Mouse (Mus musculus) common myeloid progenitor, adult 5-6 weeks (primary cell): ENCODE measurements at regions not wholly inside any gene's neighbourhood (a gene's known extent, or its start where the extent isn't known, plus 50 kb on each side); places are given as distances from the start of the nearest gene placed in this dataset.
A peak's percentile ranks its signal among the peaks of the same experiment; 100 is the strongest.

Source experiments
- ATAC-seq: replicated peaks from 2 replicates; pipeline ENCODE4 v1.8.0; 2016; ENCODE audit warnings: low read depth, mild to moderate bottlenecking, moderate TSS enrichment, inconsistent platforms; ENCODE audit not compliant: poor library complexity, severe bottlenecking

- no peak for ATAC-seq
Observed at GRCm38 (mm10) chr15:59138393-59139107, 249.5 kb downstream of the Gm49356 start.

GRCm38 (mm10) chr15:59141621-59142020 is 252.5 kb downstream of the Gm49356 start:
- no peak for ATAC-seq

GRCm38 (mm10) chr15:59142481-59142880 is 253.4 kb downstream of the Gm49356 start:
- no peak for ATAC-seq

- ATAC-seq = no peak
Observed at GRCm38 (mm10) chr15:59143891-59144290, 254.8 kb downstream of the Gm49356 start.

GRCm38 (mm10) chr15:59145679-59146078 is 256.6 kb downstream of the Gm49356 start:
- ATAC-seq = peak; percentile 97

- no peak for ATAC-seq
Observed at GRCm38 (mm10) chr15:59146111-59146510, 257.0 kb downstream of the Gm49356 start.

GRCm38 (mm10) chr15:59146586-59147085 is 257.5 kb downstream of the Gm49356 start:
- no peak for ATAC-seq

GRCm38 (mm10) chr15:59148531-59148930 is 259.4 kb downstream of the Gm49356 start:
- ATAC-seq = no peak

- no peak for ATAC-seq
Observed at GRCm38 (mm10) chr15:59151506-59151905, 262.4 kb downstream of the Gm49356 start.

GRCm38 (mm10) chr15:59152786-59153388 is 263.8 kb downstream of the Gm49356 start:
- ATAC-seq = no peak

GRCm38 (mm10) chr15:59153416-59154250 is 264.5 kb downstream of the Gm49356 start:
- ATAC-seq = no peak

GRCm38 (mm10) chr15:59154407-59155288 is 265.6 kb downstream of the Gm49356 start:
- no peak for ATAC-seq

GRCm38 (mm10) chr15:59155289-59155623 is 266.2 kb downstream of the Gm49356 start:
- ATAC-seq = no peak

GRCm38 (mm10) chr15:59156328-59156727 is 267.2 kb downstream of the Gm49356 start:
- ATAC-seq = no peak

GRCm38 (mm10) chr15:59158760-59159159 is 269.7 kb downstream of the Gm49356 start:
- no peak for ATAC-seq

GRCm38 (mm10) chr15:59160931-59161920 is 272.1 kb downstream of the Gm49356 start:
- no peak for ATAC-seq

- ATAC-seq = no peak
Observed at GRCm38 (mm10) chr15:59167937-59168659, 279.0 kb downstream of the Gm49356 start.

GRCm38 (mm10) chr15:59168660-59169170 is 279.6 kb downstream of the Gm49356 start:
- no peak for ATAC-seq
